Mouse (Mus musculus) skeletal muscle tissue, adult 2 months (tissue): ENCODE measurements around the gene Hdac7.

Source experiments
- DNase-seq: peaks from one replicate; pipeline ENCODE4 v3.0.0-alpha.2; 2012; ENCODE audit warnings: low read depth, low spot score

The Hdac7 gene

GRCm38 (mm10) chr15:97814703-97815102 is 29.6 kb downstream of the Hdac7 start:
- DNase-seq = no peak

GRCm38 (mm10) chr15:97813452-97814204 is 30.7 kb downstream of the Hdac7 start:
- DNase-seq = no peak

- no peak for DNase-seq
These were observed 31.4 kb downstream of the Hdac7 start for GRCm38 (mm10) chr15:97812875-97813274.

GRCm38 (mm10) chr15:97812126-97812525 is 32.2 kb downstream of the Hdac7 start:
- DNase-seq = peak; percentile 97

- DNase-seq = no peak
These were observed 33.0 kb downstream of the Hdac7 start for GRCm38 (mm10) chr15:97811307-97811706.

GRCm38 (mm10) chr15:97810399-97810798 is 33.9 kb downstream of the Hdac7 start:
- DNase-seq = no peak

- DNase-seq = no peak
These were observed 34.4 kb downstream of the Hdac7 start for GRCm38 (mm10) chr15:97809942-97810341.

- no peak for DNase-seq
These were observed 35.1 kb downstream of the Hdac7 start for GRCm38 (mm10) chr15:97809206-97809605.

- no peak for DNase-seq
These were observed 35.8 kb downstream of the Hdac7 start for GRCm38 (mm10) chr15:97808532-97808931.

- no peak for DNase-seq
These were observed 36.4 kb downstream of the Hdac7 start for GRCm38 (mm10) chr15:97807867-97808266.

GRCm38 (mm10) chr15:97802575-97802974 is 41.7 kb downstream of the Hdac7 start:
- DNase-seq = no peak

- DNase-seq = no peak
These were observed 42.5 kb downstream of the Hdac7 start for GRCm38 (mm10) chr15:97801811-97802210.

GRCm38 (mm10) chr15:97800853-97801252 is 43.4 kb downstream of the Hdac7 start:
- no peak for DNase-seq

- no peak for DNase-seq
These were observed 44.9 kb downstream of the Hdac7 start for GRCm38 (mm10) chr15:97799446-97799845.

- no peak for DNase-seq
These were observed 46.2 kb downstream of the Hdac7 start for GRCm38 (mm10) chr15:97798134-97798533.

GRCm38 (mm10) chr15:97796674-97797310 is 47.5 kb downstream of the Hdac7 start:
- DNase-seq = no peak

- no peak for DNase-seq
These were observed 48.6 kb downstream of the Hdac7 start for GRCm38 (mm10) chr15:97795559-97796235.

- no peak for DNase-seq
These were observed 50.0 kb downstream of the Hdac7 start for GRCm38 (mm10) chr15:97794268-97794667.

GRCm38 (mm10) chr15:97793386-97794153 is 50.7 kb downstream of the Hdac7 start:
- DNase-seq = no peak

- DNase-seq = no peak
These were observed 53.1 kb downstream of the Hdac7 start for GRCm38 (mm10) chr15:97791126-97791700.

- peak; percentile 54 for DNase-seq
These were observed 54.4 kb downstream of the Hdac7 start for GRCm38 (mm10) chr15:97789761-97790505.
